Mouse (Mus musculus): ENCODE measurements around the gene Il15ra.
"Not testable (repeated sequence)": the region's sequence is repeated elsewhere in the genome, so short reads cannot be mapped to it uniquely, and the experiment has no call there.

Gene Il15ra

DNA sequence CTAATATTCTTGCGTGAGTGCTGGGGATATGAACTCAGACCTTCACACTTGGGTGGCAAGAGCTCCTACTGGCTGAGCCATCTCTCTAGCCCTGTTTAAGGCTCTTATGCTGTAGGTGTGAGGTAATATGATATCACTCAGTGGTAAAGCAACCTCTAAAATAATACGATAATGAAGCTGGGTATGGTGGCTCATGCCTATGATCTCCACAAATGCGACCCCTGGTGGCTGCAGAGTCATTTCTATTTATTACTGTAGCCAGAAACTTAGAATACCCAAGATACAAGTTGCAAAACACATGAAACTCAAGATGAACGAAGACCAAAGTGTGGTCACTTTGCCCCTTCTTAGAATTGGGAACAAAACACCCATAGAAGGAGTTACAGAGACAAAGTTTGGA, 5.0 kb downstream of the Il15ra start:
- DNase-seq = not testable (repeated sequence)

DNA sequence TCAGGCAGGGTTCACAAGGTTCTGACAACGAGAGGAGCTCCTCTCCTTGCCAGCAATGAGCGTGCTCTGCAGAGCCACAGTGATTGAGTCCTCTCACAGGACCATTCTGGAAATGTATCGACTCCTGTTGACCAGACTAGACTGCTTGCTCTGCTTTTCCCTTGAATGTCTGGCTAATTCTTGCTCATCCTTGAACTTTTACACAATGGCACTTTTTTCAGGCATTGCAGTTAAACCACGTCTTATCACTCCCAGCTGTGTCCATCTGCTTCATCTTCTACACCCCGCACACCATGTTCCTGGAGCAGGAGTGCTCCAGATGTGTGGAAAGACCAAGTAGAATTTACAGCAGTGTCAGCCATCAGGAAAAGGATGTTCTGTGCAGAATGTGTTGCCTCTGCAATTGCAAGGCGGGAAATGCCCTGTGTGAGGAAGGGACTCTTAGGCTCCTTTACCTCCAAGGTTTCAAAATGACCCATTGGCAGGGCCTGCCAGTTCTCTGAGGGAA, 7.4 kb downstream of the Il15ra start:
- no peak for DNase-seq

DNA sequence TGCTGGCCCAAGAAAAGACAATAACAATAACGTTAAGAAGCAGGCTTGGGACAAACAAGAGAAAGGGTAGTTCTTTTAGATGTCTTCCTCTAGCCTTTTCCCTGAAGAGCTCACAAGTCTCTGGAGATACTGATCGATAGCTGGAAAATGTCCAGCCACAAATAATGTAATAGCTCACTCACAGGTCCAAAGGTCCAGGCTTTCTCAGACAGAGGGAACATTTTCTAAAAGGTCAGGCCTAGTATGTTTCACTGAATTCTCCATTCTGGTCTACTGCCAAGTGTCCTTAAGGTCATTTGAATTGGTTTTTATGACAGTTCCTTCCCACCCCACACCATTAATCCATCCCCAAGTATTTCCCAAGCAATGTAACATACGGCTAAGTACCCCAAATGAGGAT, 7.9 kb downstream of the Il15ra start:
- no peak for DNase-seq

GRCm38 (mm10) chr2:11714535-11714934, 9.4 kb downstream of the Il15ra start:
- no peak for DNase-seq

GRCm38 (mm10) chr2:11718573-11718972, 13.5 kb downstream of the Il15ra start:
- no peak for DNase-seq

DNA sequence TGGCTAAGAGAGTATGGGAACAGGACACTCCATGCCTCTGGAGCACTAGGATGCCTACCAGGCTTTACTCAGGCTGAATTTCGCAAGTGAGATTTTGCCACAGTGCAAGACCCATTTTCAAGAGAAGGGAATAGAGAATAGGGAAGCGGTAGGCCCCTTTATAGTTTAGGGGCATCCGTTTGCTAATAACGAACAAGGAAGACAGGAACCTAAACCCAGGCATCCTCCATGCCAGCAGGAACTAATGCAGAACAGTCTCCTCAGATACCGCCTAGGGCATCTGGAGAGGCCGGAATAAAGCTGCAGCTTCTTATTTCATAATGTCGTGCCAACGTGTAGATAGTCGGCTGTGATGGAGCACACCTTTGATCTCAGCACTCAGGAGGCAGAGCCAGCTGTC, 17.5 kb downstream of the Il15ra start:
- no peak for DNase-seq

- no peak for DNase-seq
Observed at GRCm38 (mm10) chr2:11727574-11727973, 22.5 kb downstream of the Il15ra start.

DNA sequence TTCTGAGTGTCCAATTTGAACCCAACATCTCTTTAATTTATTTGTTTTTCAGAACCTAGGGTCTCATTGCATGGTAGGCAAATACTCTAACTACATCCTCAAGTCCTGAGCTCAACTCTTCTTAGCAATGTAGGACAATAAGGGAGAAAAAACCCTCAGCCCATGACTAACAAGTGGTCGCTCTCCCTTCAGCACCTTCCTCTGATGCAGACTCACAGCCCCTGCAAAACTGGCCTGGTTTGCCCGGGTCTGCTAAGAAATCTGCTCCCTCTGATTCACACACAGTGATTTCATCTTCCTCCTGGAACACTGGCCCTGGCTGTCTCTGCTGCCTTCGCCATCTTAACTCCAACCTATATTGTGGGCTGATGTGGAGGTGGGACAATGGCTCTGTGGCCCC, 24.0 kb downstream of the Il15ra start:
- DNase-seq = no peak

DNA sequence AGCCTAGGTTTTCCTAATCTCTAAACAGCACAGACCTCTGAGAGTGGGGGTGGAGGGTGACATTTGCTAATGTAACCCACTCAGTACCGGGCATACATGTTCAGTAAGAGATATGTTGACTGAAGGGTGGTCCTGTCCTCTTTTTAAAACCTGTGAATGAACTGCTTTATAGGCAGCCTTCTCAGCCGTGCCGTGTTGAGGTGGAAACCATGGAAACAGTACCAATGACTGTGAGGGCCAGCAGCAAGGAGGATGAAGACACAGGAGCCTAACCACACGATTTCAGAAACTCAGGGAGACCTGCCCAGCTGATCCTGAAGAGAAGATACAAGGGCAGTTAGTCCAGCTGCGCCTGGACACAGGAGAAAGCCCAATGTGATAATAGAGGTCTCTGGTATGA, 27.9 kb downstream of the Il15ra start:
- DNase-seq = no peak

GRCm38 (mm10) chr2:11735853-11736252, 30.8 kb downstream of the Il15ra start:
- DNase-seq = no peak

DNA sequence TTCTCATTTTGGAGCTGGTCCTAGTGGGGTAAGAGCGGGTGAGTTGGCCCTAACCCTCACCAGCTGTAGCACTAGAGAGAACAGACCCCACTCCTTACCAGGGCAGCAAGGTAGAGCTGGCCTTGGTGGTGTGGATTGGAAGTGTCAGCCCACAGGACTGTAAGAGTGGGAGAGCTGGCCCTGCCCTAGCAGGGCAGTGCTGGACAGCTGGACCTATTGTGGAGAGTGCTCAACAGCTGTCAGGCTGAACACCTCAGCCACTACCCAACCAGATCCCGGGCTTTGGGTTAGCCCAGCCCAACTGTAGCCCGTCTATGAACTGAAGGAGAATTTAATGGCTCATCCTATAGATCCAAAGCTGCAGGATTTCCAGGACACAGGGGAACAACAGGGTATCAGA, 33.7 kb downstream of the Il15ra start:
- DNase-seq = no peak

- DNase-seq = no peak
Observed at GRCm38 (mm10) chr2:11739516-11740051, 34.5 kb downstream of the Il15ra start.

DNA sequence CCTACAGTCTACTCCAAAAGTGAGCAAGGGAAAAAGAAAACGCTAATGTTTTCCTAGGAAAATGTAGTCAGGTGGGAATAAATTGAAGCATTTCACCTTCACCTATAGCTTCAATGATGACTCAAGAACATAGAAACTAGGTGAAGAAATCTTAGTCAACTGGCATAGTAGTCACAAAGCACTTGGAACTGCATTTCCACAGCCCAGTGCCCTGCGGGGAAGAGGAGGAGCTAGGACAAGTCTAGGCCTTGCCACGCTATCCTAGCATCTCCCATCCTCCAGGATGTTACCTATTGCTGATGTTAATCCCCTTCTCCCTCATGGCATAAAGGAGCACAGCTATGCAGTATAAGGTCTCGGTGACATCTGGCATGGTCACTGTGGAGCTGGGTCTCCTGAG, 57.5 kb downstream of the Il15ra start:
- no peak for DNase-seq

DNA sequence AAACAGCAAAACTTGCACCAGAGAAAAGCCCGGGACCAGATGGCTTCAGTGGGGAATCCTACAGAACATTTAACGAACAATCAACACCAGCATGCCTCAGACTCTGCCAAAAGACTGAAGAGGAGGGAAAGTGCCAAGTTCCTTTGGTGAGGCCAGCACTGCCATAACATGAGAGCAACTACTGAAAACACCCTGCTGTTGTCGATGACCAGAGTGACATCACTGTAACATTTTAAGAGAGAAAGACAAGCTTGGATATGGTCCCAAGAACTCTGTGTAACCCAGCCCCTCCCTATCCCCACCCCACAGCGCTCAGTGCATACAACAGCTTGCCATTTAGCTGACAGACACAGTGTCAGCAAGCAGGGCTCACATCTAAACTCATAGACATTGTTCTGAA, 60.6 kb downstream of the Il15ra start:
- no peak for DNase-seq

DNA sequence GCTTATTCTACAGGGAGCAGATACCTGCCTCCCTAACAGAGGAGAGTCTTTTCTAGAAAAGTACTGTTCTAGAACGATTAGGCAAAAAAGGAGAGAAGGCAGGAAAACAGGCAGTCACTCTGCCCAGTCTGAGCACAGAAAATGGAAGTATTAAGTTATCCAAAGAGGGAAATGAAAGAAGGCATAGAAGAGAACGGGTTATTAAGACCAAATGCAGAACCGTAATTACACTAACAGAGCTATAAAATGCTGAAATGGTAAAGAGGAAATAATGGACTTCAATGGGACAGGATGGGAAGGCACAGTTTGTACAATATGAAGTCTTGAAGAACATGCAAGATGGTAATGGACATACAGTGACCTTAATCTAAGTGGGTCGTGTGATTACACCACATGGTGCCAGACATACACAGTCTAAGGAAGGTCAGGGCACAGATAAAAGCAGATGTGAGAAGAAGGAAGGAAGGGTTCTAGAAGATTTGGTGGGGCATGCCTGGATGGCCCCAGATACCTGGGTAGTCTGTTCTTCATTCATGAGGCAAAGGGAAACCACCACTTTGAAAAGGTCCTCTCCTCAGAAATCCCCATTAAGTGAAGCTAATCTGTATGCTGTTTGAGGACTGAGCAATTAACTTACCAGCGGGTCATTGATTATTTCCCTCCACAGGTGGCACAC, 61.5 kb downstream of the Il15ra start:
- DNase-seq = no peak

DNA sequence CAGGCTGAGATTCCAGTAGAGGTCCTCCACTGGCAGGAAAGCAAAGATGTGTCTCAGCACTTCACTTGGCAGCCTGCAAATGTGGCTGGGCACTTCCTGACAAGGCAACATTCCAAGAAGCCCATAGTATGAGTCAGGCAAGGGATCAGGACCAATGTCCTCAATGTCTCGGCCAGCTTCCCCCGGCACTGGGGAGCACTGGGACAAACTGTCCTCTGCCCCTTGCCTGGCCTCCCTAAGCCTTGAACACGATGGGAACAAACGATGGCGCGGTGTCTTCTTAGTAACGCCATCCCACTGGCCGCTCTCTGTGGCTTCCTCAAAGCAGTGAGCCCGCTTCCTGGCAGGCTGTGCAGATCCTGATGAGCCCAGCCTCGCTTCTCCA, 62.1 kb downstream of the Il15ra start:
- DNase-seq = no peak

DNA sequence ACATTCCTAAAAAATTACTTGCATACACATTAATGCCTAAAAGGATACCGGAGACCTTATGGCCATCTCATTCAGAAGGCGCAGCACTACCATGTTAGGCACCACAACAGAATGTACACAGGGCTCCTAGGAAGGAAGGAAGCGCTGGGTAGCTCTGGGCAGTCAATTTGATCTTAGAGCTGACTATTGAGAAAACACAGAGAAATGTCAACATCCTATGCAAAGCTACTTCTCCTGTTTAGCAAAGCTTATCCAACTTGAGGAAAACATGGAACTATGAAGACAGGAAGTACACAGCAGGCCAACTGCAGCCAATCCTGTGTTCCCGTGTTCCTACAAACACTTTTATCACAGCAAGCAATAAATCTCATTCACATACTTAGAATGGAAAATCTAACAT, 66.6 kb downstream of the Il15ra start:
- DNase-seq = no peak

- DNase-seq = no peak
Observed at GRCm38 (mm10) chr2:11772401-11772800, 67.3 kb downstream of the Il15ra start.

DNA sequence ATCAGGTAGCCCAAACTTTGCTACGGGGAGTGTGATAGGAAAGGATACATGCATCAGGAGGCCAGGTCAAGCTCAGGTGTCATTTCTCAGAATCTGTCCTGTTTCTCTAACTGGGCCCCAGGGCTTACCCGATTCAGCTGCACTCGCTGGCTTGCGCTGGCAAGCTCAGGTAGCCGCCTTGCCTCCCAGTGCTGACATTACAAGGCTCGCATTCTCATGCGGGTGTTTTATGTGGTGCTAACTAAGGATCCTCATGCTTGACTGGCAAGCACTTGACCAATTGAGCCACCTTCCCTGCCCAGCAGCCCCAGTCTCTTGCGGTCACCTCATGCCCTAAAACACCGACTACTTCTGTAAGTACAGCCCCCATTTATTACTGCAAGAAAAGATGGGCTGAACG, 69.3 kb downstream of the Il15ra start:
- peak; percentile 18 for DNase-seq

DNA sequence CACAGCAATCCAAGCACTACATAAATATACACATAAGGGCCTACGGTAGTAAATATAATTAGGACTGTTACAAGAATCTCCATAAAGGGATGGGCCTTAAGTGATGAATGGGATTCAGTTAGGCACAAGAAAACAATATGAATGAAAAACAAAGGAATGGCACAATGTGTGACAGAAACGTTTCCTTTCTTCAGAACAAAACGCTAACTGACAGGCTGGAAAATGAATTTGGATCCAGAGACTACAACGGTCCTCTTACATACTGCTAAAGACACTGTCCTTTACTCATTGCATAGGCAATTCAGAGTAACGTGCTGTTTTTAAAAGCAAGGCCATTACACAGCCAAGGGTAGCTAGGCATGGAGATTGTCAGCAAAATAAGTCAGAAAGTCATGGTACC, 70.0 kb downstream of the Il15ra start:
- no peak for DNase-seq

- no peak for DNase-seq
Observed at GRCm38 (mm10) chr2:11776415-11776814, 71.3 kb downstream of the Il15ra start.

- peak; percentile 99 for DNase-seq
Observed at GRCm38 (mm10) chr2:11777091-11778068, 72.3 kb downstream of the Il15ra start, which contains the start of the genes Fbh1 and Ankrd16. TSS of gene Fbh1 (minus strand) at chr2:11777582. TSS of gene Ankrd16 (plus strand) at chr2:11777876.

DNA sequence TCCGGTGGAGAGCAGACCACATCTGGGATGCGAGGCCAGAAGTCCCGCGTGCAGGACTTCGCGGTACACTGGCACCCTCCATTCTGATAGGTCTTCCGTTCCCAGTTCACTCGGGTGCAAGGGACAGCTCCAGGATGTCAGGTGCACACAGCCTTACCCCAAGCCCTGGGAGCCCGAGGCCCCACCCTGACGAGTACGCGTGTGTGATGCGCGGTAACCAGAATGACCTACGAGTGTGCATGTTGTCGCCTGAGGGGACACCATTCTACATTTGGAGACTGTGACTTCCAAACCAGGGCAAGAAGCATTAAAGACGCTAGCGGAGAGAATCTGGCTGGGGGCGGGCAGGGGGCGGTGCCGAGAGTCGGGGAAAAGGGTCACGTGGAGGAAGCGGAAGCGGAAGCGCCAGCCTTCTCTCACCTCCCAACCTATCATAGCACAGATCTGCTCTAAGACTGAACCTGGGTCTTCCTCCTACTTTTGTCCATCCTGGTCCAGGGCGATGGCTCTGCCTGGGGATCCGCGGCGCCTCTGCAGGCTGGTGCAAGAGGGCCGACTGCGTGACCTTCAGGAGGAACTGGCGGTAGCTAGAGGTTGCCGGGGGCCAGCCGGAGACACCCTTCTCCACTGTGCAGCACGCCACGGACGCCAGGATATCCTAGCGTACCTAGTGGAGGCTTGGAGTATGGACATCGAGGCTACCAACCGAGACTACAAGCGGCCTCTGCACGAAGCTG, 73.2 kb downstream of the Il15ra start:
- DNase-seq = peak; percentile 85

Data from kidney, adult 11 months (tissue).